Mouse (Mus musculus): ENCODE results near the gene Ogdh.

The Ogdh gene

GRCm38 (mm10) chr11:6405591-6406081 is 114.2 kb downstream of the Ogdh start:
- peak; percentile 42 to 56 for DNase-seq (ENCODE audit: low spot score in 2 of 2)

All from right cerebral cortex, adult 2 months (tissue).